Mouse (Mus musculus) MN1 (cell line): ENCODE measurements around the gene Sec11a.

ENCODE experiments used
- DNase-seq: peaks from one replicate; pipeline ENCODE4 v3.0.0-alpha.2; 2016; ENCODE audit warnings: low spot score

The Sec11a gene

GRCm38 (mm10) chr7:80857181-80857580 lies 90.4 kb downstream of the Sec11a start:
- DNase-seq = peak; percentile 80

GRCm38 (mm10) chr7:80855316-80855715 lies 92.3 kb downstream of the Sec11a start:
- peak; percentile 30 for DNase-seq
